Mouse (Mus musculus) liver, adult 2 months (tissue): ENCODE measurements around the gene Inpp4b.

Experiments used
- CTCF ChIP-seq: fragments of 200-500 bp; IDR thresholded peaks from 2 replicates; pipeline ENCODE4 v1.5.1; 2011; ENCODE audit warnings: low read depth, low read length, control low read depth
- POLR2A ChIP-seq: fragments of 200-500 bp; IDR thresholded peaks from 2 replicates; pipeline ENCODE4 v1.6.1; 2011; ENCODE audit warnings: low read length, control low read depth; ENCODE audit not compliant: insufficient read depth; ENCODE audit errors: extremely low read depth

GRCm38 (mm10) chr8:81776516-81777237, 434.3 kb downstream of the Inpp4b start:
- TF ChIP-seq POLR2A (no peak), CTCF (no peak)
